Mouse (Mus musculus): ENCODE measurements around the gene Gatad2a.

DNA sequence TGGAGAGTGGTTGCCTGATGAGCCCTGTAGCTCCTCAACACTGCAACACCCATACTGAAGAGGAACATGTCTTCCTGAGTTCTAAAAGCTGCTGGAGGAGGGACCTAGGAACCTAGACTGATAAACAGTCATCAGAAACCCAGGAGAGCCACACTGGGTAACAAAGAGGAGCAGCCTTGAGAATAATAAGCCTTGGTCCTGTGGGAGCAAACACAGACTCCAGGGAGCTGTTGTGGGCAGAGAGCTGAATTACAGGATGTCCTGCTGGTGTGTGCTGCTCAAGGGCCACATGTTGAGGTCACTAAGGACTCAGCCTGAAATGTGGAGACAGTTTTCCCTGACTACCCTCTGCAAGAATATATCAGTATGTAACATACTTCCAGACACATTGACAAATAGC lies 38.3 kb downstream of the Gatad2a start:
- TF ChIP-seq CTCF (conservative IDR thresholded peaks at IDR 0.05; ENCODE audit: low read length) = no peak
- TF ChIP-seq NANOG (IDR thresholded peaks at IDR 0.05; ENCODE audit: borderline replicate concordance, low read length) = no peak
- TF ChIP-seq POU5F1 (IDR thresholded peaks at IDR 0.05; ENCODE audit: borderline replicate concordance, low read length) = no peak
